Mouse (Mus musculus): ENCODE measurements at regions not wholly inside any gene's neighbourhood (a gene's known extent, or its start where the extent isn't known, plus 50 kb on each side); places are given as distances from the start of the nearest gene placed in this dataset.

GRCm38 (mm10) chr11:45538011-45538410, 313.8 kb upstream of the Clint1 start:
- ATAC-seq, result no peak

GRCm38 (mm10) chr11:45539459-45539858, 312.4 kb upstream of the Clint1 start:
- no peak for ATAC-seq

- no peak for ATAC-seq
Measured at GRCm38 (mm10) chr11:45544531-45544930, 307.3 kb upstream of the Clint1 start.

- no peak for ATAC-seq
Measured at GRCm38 (mm10) chr11:45545896-45546626, 305.8 kb upstream of the Clint1 start.

GRCm38 (mm10) chr11:45546861-45547260, 305.0 kb upstream of the Clint1 start:
- ATAC-seq, result no peak

- no peak for ATAC-seq
Measured at GRCm38 (mm10) chr11:45550376-45550775, 301.5 kb upstream of the Clint1 start.

GRCm38 (mm10) chr11:45577469-45578154, 274.2 kb upstream of the Clint1 start:
- ATAC-seq, result no peak

GRCm38 (mm10) chr11:45592335-45592734, 259.5 kb upstream of the Clint1 start:
- no peak for ATAC-seq

- no peak for ATAC-seq
Measured at GRCm38 (mm10) chr11:45592890-45593642, 258.8 kb upstream of the Clint1 start.

- no peak for ATAC-seq
Measured at GRCm38 (mm10) chr11:45595372-45595771, 256.5 kb upstream of the Clint1 start.

GRCm38 (mm10) chr11:45621824-45622223, 230.0 kb upstream of the Clint1 start:
- ATAC-seq, result peak; percentile 96

- ATAC-seq, result no peak
Measured at GRCm38 (mm10) chr11:45622701-45623100, 229.2 kb upstream of the Clint1 start.

GRCm38 (mm10) chr11:45624233-45624632, 227.6 kb upstream of the Clint1 start:
- ATAC-seq, result no peak

GRCm38 (mm10) chr11:45629250-45629649, 222.6 kb upstream of the Clint1 start:
- no peak for ATAC-seq

- ATAC-seq, result no peak
Measured at GRCm38 (mm10) chr11:45634535-45635235, 217.2 kb upstream of the Clint1 start.

GRCm38 (mm10) chr11:45635896-45636295, 216.0 kb upstream of the Clint1 start:
- no peak for ATAC-seq

- ATAC-seq, result no peak
Measured at GRCm38 (mm10) chr11:45639236-45639635, 212.6 kb upstream of the Clint1 start.

- no peak for ATAC-seq
Measured at GRCm38 (mm10) chr11:45642142-45642756, 209.6 kb upstream of the Clint1 start.

- ATAC-seq, result no peak
Measured at GRCm38 (mm10) chr11:45643629-45644325, 208.1 kb upstream of the Clint1 start.

GRCm38 (mm10) chr11:45645815-45646214, 206.0 kb upstream of the Clint1 start:
- no peak for ATAC-seq

GRCm38 (mm10) chr11:45647888-45648287, 204.0 kb upstream of the Clint1 start:
- ATAC-seq, result no peak

GRCm38 (mm10) chr11:45656260-45656659, 195.6 kb upstream of the Clint1 start:
- ATAC-seq, result no peak

Measured in CD4-positive, CD25-positive, alpha-beta regulatory T cell, adult 4 months (primary cell).